Mouse (Mus musculus) kidney, adult 2 months (tissue): ENCODE measurements around the gene Miox. TPM values are rescaled to one million over a fixed set of nuclear protein-coding genes. Genes with fewer than 3 reads are reported as not detected.

Experiments
- DNase-seq: peaks from one replicate; pipeline ENCODE4 v3.0.0; 2021
- H3K27ac ChIP-seq: fragments of 200-500 bp; 2 replicates; pipeline ENCODE4 v1.5.1; 2012; ENCODE audit warnings: low read depth, low read length, control low read depth, inconsistent platforms; ENCODE audit not compliant: insufficient read depth
- H3K27me3 ChIP-seq: fragments of 200-500 bp; replicated peaks from 2 replicates; pipeline ENCODE4 v1.6.1; 2012; ENCODE audit warnings: mild to moderate bottlenecking, moderate library complexity, low read length, inconsistent platforms; ENCODE audit not compliant: control insufficient read depth, insufficient read depth
- H3K36me3 ChIP-seq: fragments of 200-500 bp; 2 replicates; pipeline ENCODE4 v1.6.1; 2012; ENCODE audit warnings: mild to moderate bottlenecking, moderate library complexity, low read length, inconsistent platforms; ENCODE audit not compliant: control insufficient read depth, insufficient read depth
- H3K4me1 ChIP-seq: fragments of 200-500 bp; 2 replicates; pipeline ENCODE4 v1.6.1; 2011; ENCODE audit warnings: low read length; ENCODE audit not compliant: control insufficient read depth, insufficient read depth
- H3K4me3 ChIP-seq: fragments of 200-500 bp; 2 replicates; pipeline ENCODE4 v1.5.1; 2011; ENCODE audit warnings: mild to moderate bottlenecking, low read depth, low read length, control low read depth; ENCODE audit not compliant: insufficient read depth
- CTCF ChIP-seq: fragments of 200-500 bp; conservative IDR thresholded peaks from 2 replicates; pipeline ENCODE4 v1.5.1; 2011; ENCODE audit warnings: low read depth, mild to moderate bottlenecking, control low read depth, low read length, moderate library complexity, mixed read lengths; ENCODE audit not compliant: insufficient read depth, insufficient read length
- POLR2A ChIP-seq: fragments of 200-500 bp; IDR thresholded peaks from one replicate; pipeline ENCODE4 v1.6.1; 2011; ENCODE audit warnings: low read depth, low read length, control low read depth
- WGBS: fragments of 180-500 bp; shearing (Covaris S2); methylation state at CpG from one replicate; pipeline ENCODE4 v1.1.7; 2018; 5-methylcytosine and 5-hydroxymethylcytosine counted together
- polyA plus RNA-seq: library from polyadenylated mRNA; depleted of rRNA; stranded (reverse); fragments of >200 nt; gene quantifications from 2 replicates; pipeline ENCODE4 v1.2.3, GENCODE M21; 2012

Gene Miox
- polyA plus RNA-seq, 1 experiment: 7,787 TPM

DNA sequence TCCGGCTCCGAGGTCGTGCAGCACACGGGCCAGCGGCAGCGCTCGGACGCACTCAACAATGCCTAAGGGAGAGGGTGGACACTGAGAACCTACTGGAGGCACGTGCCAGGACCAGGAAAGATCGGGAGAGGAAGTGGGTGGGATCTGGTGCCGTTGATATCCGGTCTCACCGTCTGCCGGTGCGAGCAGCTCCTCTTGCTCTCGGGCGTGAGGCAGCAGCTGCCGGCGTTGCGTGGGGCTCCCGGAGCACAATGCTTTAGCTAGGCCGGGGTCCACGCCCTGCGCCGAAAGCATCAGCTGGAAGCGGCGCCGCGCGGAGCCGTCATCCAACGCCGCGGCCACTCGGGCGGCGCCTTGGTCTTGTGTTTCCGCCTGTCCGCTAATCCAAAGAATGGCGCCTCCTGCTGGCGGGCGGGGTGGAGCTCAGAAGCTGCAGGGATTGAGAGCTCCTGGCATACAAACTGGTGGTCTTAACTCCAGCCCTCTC, 39.6 kb downstream of the Miox start, which contains the start of gene Sco2:
Sco2 (minus strand) TSS at position 85 of the 487 bp plus-strand sequence.
- Histone ChIP-seq H3K27me3 (no peaks in the 10 kb centered on the region), H3K4me3 (peak within 1 kb of the TSS; percentile 76), H3K27ac (peak within 1 kb of the TSS; percentile 87), H3K36me3 (no peaks in the 10 kb centered on the region; the same call in 1 of the 2 replicates), H3K4me1 (peaks cover 7% of the 10 kb centered on the region; the same call in 1 of the 2 replicates)
- under 1% methylated on average over 42 of the region's 42 CpGs for WGBS
- peak; percentile 56 for TF ChIP-seq POLR2A
- peak; percentile 70 for TF ChIP-seq CTCF
- DNase-seq: peak; percentile 94

DNA sequence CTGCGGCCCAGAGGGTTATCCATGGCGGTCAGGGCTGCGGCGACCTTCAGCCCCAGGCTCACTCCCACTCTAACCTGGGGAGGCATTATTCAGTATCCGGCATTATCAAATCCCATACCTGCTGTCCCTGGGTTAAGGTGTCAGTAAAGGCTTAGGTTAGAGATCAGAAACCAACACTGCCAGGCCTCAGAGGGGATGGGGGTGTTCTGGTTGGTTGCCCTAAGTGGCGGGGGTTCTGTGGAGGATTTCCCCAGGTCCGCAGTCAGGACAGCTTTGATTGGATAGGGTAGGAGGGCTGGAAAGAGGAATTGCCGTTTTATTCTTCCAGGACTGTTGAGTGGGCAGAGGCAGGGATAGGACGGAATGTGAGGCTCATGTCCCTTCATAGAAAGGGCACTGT, 40.1 kb downstream of the Miox start:
- WGBS: 38% methylated on average over 9 of the region's 9 CpGs
- DNase-seq: no peak
- TF ChIP-seq POLR2A (no peak), CTCF (no peak)
- Histone ChIP-seq H3K36me3 (no peaks in the 10 kb centered on the region; the same call in 1 of the 2 replicates), H3K4me1 (peaks cover 7% of the 10 kb centered on the region; the same call in 1 of the 2 replicates), H3K4me3 (peak overlapping the region; percentile 76), H3K27ac (no peak overlapping the region), H3K27me3 (no peaks in the 10 kb centered on the region)

GRCm38 (mm10) chr15:89374801-89375534, 40.8 kb downstream of the Miox start:
- DNase-seq: no peak
- no peaks in the 10 kb centered on the region for H3K27me3 ChIP-seq
- H3K27ac ChIP-seq: no peak overlapping the region
- no peaks in the 10 kb centered on the region; the same call in 1 of the 2 replicates for H3K36me3 ChIP-seq
- 91% methylated on average over 17 of the region's 17 CpGs for WGBS
- H3K4me1 ChIP-seq: peaks cover 7% of the 10 kb centered on the region; the same call in 1 of the 2 replicates
- TF ChIP-seq CTCF (no peak), POLR2A (no peak)
- H3K4me3 ChIP-seq: no peak overlapping the region

DNA sequence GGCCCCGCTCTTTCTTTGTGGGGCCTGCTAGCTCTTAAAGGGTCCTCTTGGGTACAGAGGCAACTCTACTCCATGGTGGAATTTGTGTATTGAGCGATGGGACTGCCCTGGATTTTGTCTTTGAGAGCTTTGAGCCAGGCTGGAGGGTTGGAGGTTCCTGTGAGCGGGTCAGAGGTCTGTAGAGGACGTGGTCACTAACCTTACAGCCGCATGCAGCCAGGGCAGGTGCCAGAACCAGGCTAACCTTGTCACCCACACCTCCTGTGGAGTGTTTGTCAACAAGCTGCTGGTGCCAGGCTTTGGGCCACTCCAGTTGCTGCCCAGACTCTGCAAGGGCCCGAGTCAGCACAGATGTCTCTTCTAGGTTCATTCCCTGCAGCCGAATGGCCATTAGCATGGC, 41.8 kb downstream of the Miox start:
- no peak overlapping the region for H3K27ac ChIP-seq
- no peak for TF ChIP-seq POLR2A
- no peak for TF ChIP-seq CTCF
- 81% methylated on average over 7 of the region's 7 CpGs for WGBS

GRCm38 (mm10) chr15:89376957-89377356, 42.8 kb downstream of the Miox start, which contains the start of gene Tymp:
TSS of gene Tymp (minus strand) at chr15:89377039.
- no peaks in the 10 kb centered on the region for H3K27me3 ChIP-seq
- peak; percentile 36 for DNase-seq
- no peak for TF ChIP-seq POLR2A
- TF ChIP-seq CTCF: no peak
- H3K27ac ChIP-seq: no peak within 1 kb of the TSS
- 31% methylated on average over 16 of the region's 16 CpGs for WGBS
- peaks cover 7% of the 10 kb centered on the region; the same call in 1 of the 2 replicates for H3K4me1 ChIP-seq
- H3K4me3 ChIP-seq: no peak within 1 kb of the TSS
- H3K36me3 ChIP-seq: no peaks in the 10 kb centered on the region

More for the DNA sequence above, 41.8 kb downstream of the Miox start:
- peak; percentile 12 for DNase-seq
- Histone ChIP-seq H3K27me3 (no peaks in the 10 kb centered on the region), H3K36me3 (no peaks in the 10 kb centered on the region; the same call in 1 of the 2 replicates), H3K4me1 (peaks cover 7% of the 10 kb centered on the region; the same call in 1 of the 2 replicates), H3K4me3 (no peak overlapping the region)

GRCm38 (mm10) chr15:89377362-89377761, 43.2 kb downstream of the Miox start:
- H3K36me3 ChIP-seq: no peaks in the 10 kb centered on the region
- H3K4me3 ChIP-seq: no peak overlapping the region
- H3K4me1 ChIP-seq: peaks cover 7% of the 10 kb centered on the region; the same call in 1 of the 2 replicates
- peak; percentile 13 for DNase-seq
- 10% methylated on average over 18 of the region's 18 CpGs for WGBS
- H3K27me3 ChIP-seq: no peaks in the 10 kb centered on the region
- TF ChIP-seq CTCF: no peak
- no peak overlapping the region for H3K27ac ChIP-seq

DNA sequence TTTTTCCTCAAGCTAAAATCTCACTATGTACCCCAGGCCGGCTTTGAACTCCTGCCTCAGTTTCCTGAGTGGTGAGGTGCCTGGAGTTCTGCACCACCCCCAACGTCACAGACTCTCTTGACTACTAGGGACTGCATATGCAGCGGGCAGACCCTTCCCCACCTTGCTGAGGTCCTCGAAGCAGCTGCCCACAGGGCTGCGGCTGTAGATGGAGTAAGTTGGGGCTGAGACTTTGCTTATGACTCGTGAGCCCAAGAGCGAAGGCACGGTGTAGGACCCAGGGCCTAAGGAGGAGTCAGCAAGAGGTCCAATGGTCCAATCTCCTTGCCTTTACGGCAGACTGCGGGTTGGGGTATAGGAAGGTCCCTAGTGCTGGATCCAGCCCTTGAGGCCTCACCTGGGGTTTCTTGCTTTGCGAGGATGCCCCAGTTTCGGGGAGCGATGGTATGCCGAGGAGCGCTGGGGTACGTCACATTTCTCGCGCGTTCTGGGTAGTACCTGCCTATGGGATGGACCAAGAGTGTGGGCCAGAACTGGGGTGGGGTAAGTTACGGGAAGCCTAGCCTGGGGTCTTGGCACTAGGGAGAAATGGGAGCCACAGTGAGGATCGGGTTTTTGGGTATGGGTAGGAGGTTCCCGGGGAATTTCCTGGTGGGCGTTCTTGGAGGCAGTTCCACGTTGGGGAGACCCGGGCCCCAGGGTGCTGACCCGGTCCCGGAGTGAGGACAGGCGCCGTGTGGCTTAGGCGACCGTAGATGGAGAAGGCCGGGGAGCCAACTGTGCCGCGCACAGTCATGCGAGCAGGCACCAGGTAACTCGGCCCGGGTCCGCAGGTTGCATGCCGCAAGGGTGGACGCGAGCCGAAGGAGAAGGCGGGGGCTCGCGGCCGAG, 44.0 kb downstream of the Miox start:
- peak; percentile 11 for DNase-seq
- TF ChIP-seq POLR2A (no peak), CTCF (no peak)
- Histone ChIP-seq H3K27me3 (no peaks in the 10 kb centered on the region), H3K27ac (no peak overlapping the region), H3K36me3 (no peaks in the 10 kb centered on the region), H3K4me3 (peak overlapping the region; percentile 44), H3K4me1 (peaks cover 4% of the 10 kb centered on the region; the same call in 1 of the 2 replicates)
- 22% methylated on average over 46 of the region's 46 CpGs for WGBS
